Mouse (Mus musculus) forebrain, embryonic 14.5 days (tissue): ENCODE measurements at regions not wholly inside any gene's neighbourhood (a gene's known extent, or its start where the extent isn't known, plus 50 kb on each side); places are given as distances from the start of the nearest gene placed in this dataset.
A peak's percentile ranks its signal among the peaks of the same experiment; 100 is the strongest.

ENCODE experiments used
- ATAC-seq: fragments of 200-750 bp; cut with Nextera tagmentation; 2 replicates; pipeline ENCODE4 v1.8.0; 2017; ENCODE audit warnings: mild to moderate bottlenecking, moderate library complexity
- DNase-seq: peaks from one replicate; pipeline ENCODE4 v3.0.0-alpha.2; 2015; ENCODE audit warnings: low spot score
- H3K27ac ChIP-seq: fragments of 300-500 bp; sonication (generic); 2 replicates; pipeline ENCODE4 v1.5.1; 2014; ENCODE audit warnings: low read depth, mild to moderate bottlenecking, control low read depth, low read length, moderate library complexity
- H3K27me3 ChIP-seq: fragments of 300-500 bp; sonication (generic); replicated peaks from 2 replicates; pipeline ENCODE4 v1.6.1; 2014; ENCODE audit warnings: low read length, control low read depth, mixed read lengths; ENCODE audit not compliant: control insufficient read depth, insufficient read depth
- H3K36me3 ChIP-seq: fragments of 300-500 bp; sonication (generic); 2 replicates; pipeline ENCODE4 v1.6.1; 2014; ENCODE audit warnings: low read length, control low read depth; ENCODE audit not compliant: control insufficient read depth, insufficient read depth
- H3K4me1 ChIP-seq: fragments of 300-500 bp; sonication (generic); 2 replicates; pipeline ENCODE4 v1.6.1; 2014; ENCODE audit warnings: antibody characterized with exemption, low read length, control low read depth; ENCODE audit not compliant: control insufficient read depth, insufficient read depth
- H3K4me2 ChIP-seq: fragments of 300-500 bp; sonication (generic); 2 replicates; pipeline ENCODE4 v1.6.1; 2014; ENCODE audit warnings: mild to moderate bottlenecking, control low read depth, low read length
- H3K4me3 ChIP-seq: fragments of 300-500 bp; sonication (generic); 2 replicates; pipeline ENCODE4 v1.5.1; 2014; ENCODE audit warnings: low read depth, low read length, control low read depth
- H3K9ac ChIP-seq: fragments of 300-500 bp; sonication (generic); 2 replicates; pipeline ENCODE4 v1.6.1; 2014; ENCODE audit warnings: mild to moderate bottlenecking, low read length, control low read depth, moderate library complexity
- H3K9me3 ChIP-seq: fragments of 300-500 bp; sonication (generic); replicated peaks from 2 replicates; pipeline ENCODE4 v1.6.1; 2016; ENCODE audit warnings: low read length, control low read depth, mixed read lengths; ENCODE audit not compliant: control insufficient read depth
- WGBS: fragments of 180-500 bp; shearing (Covaris S2); extraction: QIAGEN DNeasy Blood & Tissue Kit; methylation state at CpG from one replicate; pipeline ENCODE4 v1.1.7; 2014; 5-methylcytosine and 5-hydroxymethylcytosine counted together

GRCm38 (mm10) chr7:125117173-125117572, 327.3 kb upstream of the Kdm8 start:
- Histone ChIP-seq H3K4me1 (no peaks in the 10 kb centered on the region), H3K36me3 (no peaks in the 10 kb centered on the region), H3K27ac (no peak overlapping the region), H3K9me3 (no peaks in the 10 kb centered on the region), H3K27me3 (no peaks in the 10 kb centered on the region), H3K4me2 (no peak overlapping the region), H3K9ac (no peak overlapping the region), H3K4me3 (no peak overlapping the region)
- DNase-seq: peak; percentile 53
- WGBS: 70% methylated on average over 8 of the region's 8 CpGs
- ATAC-seq: no peak; the same call in 1 of the 2 replicates

DNA sequence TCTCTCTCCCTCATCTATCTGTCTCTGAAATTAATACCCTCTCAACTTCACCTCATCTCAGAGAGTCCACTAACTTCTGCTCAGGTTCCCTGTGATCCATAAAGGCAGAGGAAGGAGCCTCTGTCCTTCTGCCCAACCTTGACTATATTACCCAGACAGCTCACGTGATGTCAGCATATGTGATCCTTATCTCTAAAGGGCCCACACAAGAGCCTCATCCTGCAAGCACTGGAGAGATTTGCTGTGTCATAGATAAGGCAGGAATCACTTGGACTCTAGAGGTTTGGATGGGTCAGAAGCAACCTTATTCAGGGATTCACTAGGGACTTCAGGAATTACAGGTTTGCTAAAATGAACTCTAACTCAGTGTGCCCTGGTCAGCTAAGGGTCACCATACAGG, 315.3 kb upstream of the Kdm8 start:
- H3K36me3 ChIP-seq: no peaks in the 10 kb centered on the region
- WGBS: 91% methylated on average over 1 of the region's 1 CpGs
- no peaks in the 10 kb centered on the region for H3K27me3 ChIP-seq
- ATAC-seq (no peak), DNase-seq (no peak)
- no peak overlapping the region for H3K27ac ChIP-seq
- H3K9me3 ChIP-seq: no peaks in the 10 kb centered on the region
- H3K4me3 ChIP-seq: no peak overlapping the region
- H3K9ac ChIP-seq: no peak overlapping the region
- no peak overlapping the region for H3K4me2 ChIP-seq
- H3K4me1 ChIP-seq: no peaks in the 10 kb centered on the region

- H3K27me3 ChIP-seq: no peaks in the 10 kb centered on the region
- 76% methylated on average over 1 of the region's 1 CpGs for WGBS
- H3K4me1 ChIP-seq: no peaks in the 10 kb centered on the region
- no peak for DNase-seq
- no peak overlapping the region for H3K27ac ChIP-seq
- H3K4me2 ChIP-seq: no peak overlapping the region
- H3K4me3 ChIP-seq: no peak overlapping the region
- H3K9me3 ChIP-seq: no peaks in the 10 kb centered on the region
- no peak for ATAC-seq
- H3K9ac ChIP-seq: no peak overlapping the region
- no peaks in the 10 kb centered on the region for H3K36me3 ChIP-seq
Measured at GRCm38 (mm10) chr7:125131968-125132367, 312.5 kb upstream of the Kdm8 start.

DNA sequence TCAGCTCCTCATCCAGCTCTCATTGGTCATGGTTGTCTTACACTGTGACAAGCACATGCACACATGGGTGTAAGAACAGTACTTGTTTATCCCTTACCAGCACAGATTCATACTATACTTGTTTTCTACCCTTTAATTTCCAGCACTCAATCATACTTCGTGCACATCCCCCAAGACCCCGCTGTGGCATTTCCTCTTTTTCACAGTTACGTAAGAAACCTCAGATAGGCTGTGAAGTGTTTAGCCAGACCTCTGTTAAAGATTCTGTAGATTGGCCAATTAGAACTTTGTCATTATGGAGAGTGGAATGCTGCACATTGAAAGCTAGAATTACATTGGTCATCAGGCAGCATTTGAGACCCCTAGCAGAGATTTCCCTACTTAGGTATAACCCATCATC, 305.9 kb upstream of the Kdm8 start:
- ATAC-seq: no peak
- Histone ChIP-seq H3K27me3 (no peaks in the 10 kb centered on the region), H3K9ac (no peak overlapping the region), H3K9me3 (no peaks in the 10 kb centered on the region), H3K36me3 (no peaks in the 10 kb centered on the region), H3K4me1 (no peaks in the 10 kb centered on the region), H3K4me2 (no peak overlapping the region), H3K4me3 (no peak overlapping the region), H3K27ac (no peak overlapping the region)
- 89% methylated on average over 3 of the region's 3 CpGs for WGBS
- DNase-seq: no peak

- Histone ChIP-seq H3K9ac (no peak overlapping the region), H3K9me3 (no peaks in the 10 kb centered on the region), H3K4me3 (no peak overlapping the region), H3K4me1 (no peaks in the 10 kb centered on the region), H3K27ac (no peak overlapping the region), H3K36me3 (no peaks in the 10 kb centered on the region), H3K27me3 (no peaks in the 10 kb centered on the region), H3K4me2 (no peak overlapping the region)
- WGBS: 91% methylated on average over 2 of the region's 2 CpGs
- no peak for DNase-seq
- ATAC-seq: no peak
Measured at GRCm38 (mm10) chr7:125139196-125139595, 305.3 kb upstream of the Kdm8 start.

GRCm38 (mm10) chr7:125140854-125141253, 303.6 kb upstream of the Kdm8 start:
- Histone ChIP-seq H3K36me3 (no peaks in the 10 kb centered on the region), H3K9ac (no peak overlapping the region), H3K4me1 (no peaks in the 10 kb centered on the region), H3K4me3 (no peak overlapping the region), H3K9me3 (no peaks in the 10 kb centered on the region), H3K27ac (no peak overlapping the region), H3K4me2 (no peak overlapping the region), H3K27me3 (no peaks in the 10 kb centered on the region)
- WGBS: 82% methylated on average over 3 of the region's 3 CpGs
- DNase-seq (no peak), ATAC-seq (no peak)

GRCm38 (mm10) chr7:125141864-125142263, 302.6 kb upstream of the Kdm8 start:
- DNase-seq (no peak), ATAC-seq (no peak)
- no peaks in the 10 kb centered on the region for H3K9me3 ChIP-seq
- no peaks in the 10 kb centered on the region for H3K36me3 ChIP-seq
- H3K4me2 ChIP-seq: no peak overlapping the region
- H3K27ac ChIP-seq: no peak overlapping the region
- H3K4me3 ChIP-seq: no peak overlapping the region
- no peak overlapping the region for H3K9ac ChIP-seq
- WGBS: 89% methylated on average over 1 of the region's 1 CpGs
- no peaks in the 10 kb centered on the region for H3K4me1 ChIP-seq
- no peaks in the 10 kb centered on the region for H3K27me3 ChIP-seq

- no peak overlapping the region for H3K27ac ChIP-seq
- H3K4me2 ChIP-seq: no peak overlapping the region
- DNase-seq: no peak
- ATAC-seq: no peak
- H3K4me1 ChIP-seq: no peaks in the 10 kb centered on the region
- 68% methylated on average over 9 of the region's 9 CpGs for WGBS
- no peaks in the 10 kb centered on the region for H3K27me3 ChIP-seq
- H3K9me3 ChIP-seq: no peaks in the 10 kb centered on the region
- H3K9ac ChIP-seq: no peak overlapping the region
- H3K4me3 ChIP-seq: no peak overlapping the region
- H3K36me3 ChIP-seq: no peaks in the 10 kb centered on the region
Measured at GRCm38 (mm10) chr7:125146025-125146424, 298.5 kb upstream of the Kdm8 start.

GRCm38 (mm10) chr7:125149151-125149550, 295.3 kb upstream of the Kdm8 start:
- no peak overlapping the region for H3K9ac ChIP-seq
- DNase-seq (no peak), ATAC-seq (no peak)
- WGBS: 90% methylated on average over 2 of the region's 2 CpGs
- H3K36me3 ChIP-seq: no peaks in the 10 kb centered on the region
- no peaks in the 10 kb centered on the region for H3K4me1 ChIP-seq
- no peaks in the 10 kb centered on the region for H3K9me3 ChIP-seq
- no peaks in the 10 kb centered on the region for H3K27me3 ChIP-seq
- no peak overlapping the region for H3K4me2 ChIP-seq
- H3K27ac ChIP-seq: no peak overlapping the region
- H3K4me3 ChIP-seq: no peak overlapping the region

DNA sequence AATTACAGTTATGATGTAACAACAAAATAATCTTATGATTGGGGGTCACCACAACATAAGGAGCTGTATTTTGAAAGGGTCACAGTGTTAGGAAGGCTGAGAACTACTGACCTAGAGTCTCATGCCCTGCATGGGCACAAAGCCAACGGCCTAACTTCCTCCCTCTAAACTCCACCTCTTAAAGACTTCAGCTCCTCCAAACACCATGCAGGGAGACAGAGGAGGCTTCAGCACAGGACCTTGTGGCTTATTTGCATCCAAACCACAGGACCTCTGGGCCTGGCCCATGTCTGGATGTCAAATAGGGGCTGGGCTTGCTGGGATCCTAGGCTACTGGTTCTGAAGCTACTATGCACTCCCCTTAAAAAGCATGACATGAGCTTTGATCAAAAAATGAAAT, 294.7 kb upstream of the Kdm8 start:
- Histone ChIP-seq H3K36me3 (no peaks in the 10 kb centered on the region), H3K4me3 (no peak overlapping the region), H3K4me2 (no peak overlapping the region), H3K9me3 (no peaks in the 10 kb centered on the region), H3K27ac (no peak overlapping the region), H3K27me3 (no peaks in the 10 kb centered on the region), H3K4me1 (no peaks in the 10 kb centered on the region), H3K9ac (no peak overlapping the region)
- ATAC-seq (no peak), DNase-seq (no peak)
- 69% methylated on average over 1 of the region's 1 CpGs for WGBS
